Mouse (Mus musculus) kidney, embryonic 15.5 days (tissue): ENCODE results near the gene Slc22a4. TPM values are rescaled to one million over a fixed set of nuclear protein-coding genes. Genes with fewer than 3 reads are reported as not detected.
A peak's percentile ranks its signal among the peaks of the same experiment; 100 is the strongest.

Source experiments
- ATAC-seq: fragments of 200-750 bp; cut with Nextera tagmentation; replicated peaks from 2 replicates; pipeline ENCODE4 v1.8.0; 2017; ENCODE audit warnings: moderate TSS enrichment; ENCODE audit not compliant: low FRiP score
- H3K27ac ChIP-seq: fragments of 300-500 bp; sonication (generic); 2 replicates; pipeline ENCODE4 v1.5.1; 2015; ENCODE audit warnings: mild to moderate bottlenecking, inconsistent platforms
- H3K27me3 ChIP-seq: fragments of 300-500 bp; sonication (generic); 2 replicates; pipeline ENCODE4 v1.6.1; 2015; ENCODE audit warnings: inconsistent platforms
- H3K36me3 ChIP-seq: fragments of 300-500 bp; sonication (generic); 2 replicates; pipeline ENCODE4 v1.6.1; 2015; ENCODE audit warnings: inconsistent platforms
- H3K4me1 ChIP-seq: fragments of 300-500 bp; sonication (generic); 2 replicates; pipeline ENCODE4 v1.6.1; 2015; ENCODE audit warnings: inconsistent platforms
- H3K4me2 ChIP-seq: fragments of 300-500 bp; sonication (generic); 2 replicates; pipeline ENCODE4 v1.6.1; 2015; ENCODE audit warnings: moderate library complexity, mild to moderate bottlenecking, inconsistent platforms
- H3K4me3 ChIP-seq: fragments of 300-500 bp; sonication (generic); replicated peaks from 2 replicates; pipeline ENCODE4 v1.5.1; 2015; ENCODE audit warnings: mild to moderate bottlenecking, inconsistent platforms
- H3K9ac ChIP-seq: fragments of 300-500 bp; sonication (generic); 2 replicates; pipeline ENCODE4 v1.6.1; 2015; ENCODE audit warnings: mild to moderate bottlenecking, inconsistent platforms
- H3K9me3 ChIP-seq: fragments of 300-500 bp; sonication (generic); replicated peaks from 2 replicates; pipeline ENCODE4 v1.6.1; 2016; ENCODE audit warnings: inconsistent platforms
- WGBS: fragments of 180-500 bp; shearing (Covaris S2); methylation state at CpG from one replicate; pipeline ENCODE4 v1.1.7; 2015; ENCODE audit warnings: mixed read lengths; 5-methylcytosine and 5-hydroxymethylcytosine counted together
- polyA plus RNA-seq: library from polyadenylated mRNA; unstranded; fragments of >200 nt; fragmentation: Nextera tagmentation; extraction: Ambion mirVana; gene quantifications from 2 replicates; pipeline ENCODE4 v1.2.1, GENCODE M21; 2015

Gene Slc22a4
- polyA plus RNA-seq, result 1.4 and 1.9 TPM in 2 replicates

GRCm38 (mm10) chr11:54028044-54028951, at the start of gene Slc22a4:
Slc22a4 (minus strand) TSS chr11:54028090.
- 2% methylated on average over 61 of the region's 61 CpGs for WGBS
- H3K4me3 ChIP-seq, result peak within 1 kb of the TSS; percentile 56
- H3K9ac ChIP-seq, result peak within 1 kb of the TSS; percentile 62
- H3K27me3 ChIP-seq, result peaks cover 45% of the 10 kb centered on the region
- H3K4me1 ChIP-seq, result peaks cover 18% of the 10 kb centered on the region
- ATAC-seq, result peak; percentile 93
- no peaks in the 10 kb centered on the region for H3K36me3 ChIP-seq
- H3K4me2 ChIP-seq, result peak within 1 kb of the TSS; percentile 97
- H3K9me3 ChIP-seq, result no peaks in the 10 kb centered on the region
- H3K27ac ChIP-seq, result no peak within 1 kb of the TSS

GRCm38 (mm10) chr11:54076101-54076500, 48.2 kb upstream of the Slc22a4 start:
- no peaks in the 10 kb centered on the region for H3K36me3 ChIP-seq
- H3K27ac ChIP-seq, result no peak overlapping the region
- H3K9me3 ChIP-seq, result no peaks in the 10 kb centered on the region
- H3K4me1 ChIP-seq, result peaks cover 7% of the 10 kb centered on the region; the same call in 1 of the 2 replicates
- no peak overlapping the region for H3K9ac ChIP-seq
- H3K4me2 ChIP-seq, result no peak overlapping the region
- no peak overlapping the region for H3K4me3 ChIP-seq
- ATAC-seq, result no peak
- H3K27me3 ChIP-seq, result no peaks in the 10 kb centered on the region
- 83% methylated on average over 1 of the region's 1 CpGs for WGBS

GRCm38 (mm10) chr11:54075353-54075752, 47.5 kb upstream of the Slc22a4 start:
- WGBS, result 45% methylated on average over 6 of the region's 6 CpGs
- ATAC-seq, result peak; percentile 38; the same call in 1 of the 2 replicates

GRCm38 (mm10) chr11:54073291-54073690, 45.4 kb upstream of the Slc22a4 start:
- no peak for ATAC-seq
- H3K9ac ChIP-seq, result no peak overlapping the region
- no peaks in the 10 kb centered on the region; the same call in 1 of the 2 replicates for H3K27me3 ChIP-seq
- no peak overlapping the region for H3K4me3 ChIP-seq
- H3K4me1 ChIP-seq, result peaks cover 21% of the 10 kb centered on the region
- H3K36me3 ChIP-seq, result no peaks in the 10 kb centered on the region
- 50% methylated on average over 4 of the region's 4 CpGs for WGBS
- H3K4me2 ChIP-seq, result no peak overlapping the region
- H3K27ac ChIP-seq, result no peak overlapping the region
- no peaks in the 10 kb centered on the region for H3K9me3 ChIP-seq

More at GRCm38 (mm10) chr11:54075353-54075752, 47.5 kb upstream of the Slc22a4 start:
- peaks cover 7% of the 10 kb centered on the region; the same call in 1 of the 2 replicates for H3K4me1 ChIP-seq
- H3K4me3 ChIP-seq, result no peak overlapping the region
- no peaks in the 10 kb centered on the region for H3K27me3 ChIP-seq
- no peak overlapping the region for H3K9ac ChIP-seq
- H3K27ac ChIP-seq, result no peak overlapping the region
- H3K9me3 ChIP-seq, result no peaks in the 10 kb centered on the region
- no peaks in the 10 kb centered on the region for H3K36me3 ChIP-seq
- H3K4me2 ChIP-seq, result no peak overlapping the region

- no peak overlapping the region for H3K4me3 ChIP-seq
- H3K27me3 ChIP-seq, result no peaks in the 10 kb centered on the region; the same call in none of the 2 replicates
- no peaks in the 10 kb centered on the region for H3K9me3 ChIP-seq
- no peak overlapping the region for H3K9ac ChIP-seq
- no peak for ATAC-seq
- 93% methylated on average over 5 of the region's 5 CpGs for WGBS
- H3K4me2 ChIP-seq, result no peak overlapping the region
- no peaks in the 10 kb centered on the region for H3K36me3 ChIP-seq
- H3K4me1 ChIP-seq, result peaks cover 35% of the 10 kb centered on the region
- no peak overlapping the region for H3K27ac ChIP-seq
Measured at GRCm38 (mm10) chr11:54071726-54072445, 44.0 kb upstream of the Slc22a4 start.

- Histone ChIP-seq H3K4me1 (peaks cover 46% of the 10 kb centered on the region), H3K4me2 (peak within 1 kb of the TSS; percentile 92), H3K9me3 (no peaks in the 10 kb centered on the region), H3K4me3 (peak within 1 kb of the TSS; percentile 59), H3K27me3 (no peaks in the 10 kb centered on the region; the same call in none of the 2 replicates), H3K27ac (peak within 1 kb of the TSS; percentile 84), H3K9ac (peak within 1 kb of the TSS; percentile 63), H3K36me3 (no peaks in the 10 kb centered on the region)
- WGBS, result under 1% methylated on average over 61 of the region's 61 CpGs
- ATAC-seq, result peak; percentile 72
Measured at GRCm38 (mm10) chr11:54068520-54069371, 40.9 kb upstream of the Slc22a4 start, which contains the start of gene Pdlim4. Pdlim4 (minus strand) TSS chr11:54069014.

GRCm38 (mm10) chr11:54067996-54068519, 40.2 kb upstream of the Slc22a4 start:
- H3K27me3 ChIP-seq, result no peaks in the 10 kb centered on the region; the same call in none of the 2 replicates
- ATAC-seq, result peak; percentile 20; the same call in 1 of the 2 replicates
- peak overlapping the region; percentile 84 for H3K27ac ChIP-seq
- H3K36me3 ChIP-seq, result no peaks in the 10 kb centered on the region
- H3K4me3 ChIP-seq, result peak overlapping the region; percentile 59
- H3K9me3 ChIP-seq, result no peaks in the 10 kb centered on the region
- WGBS, result 10% methylated on average over 4 of the region's 4 CpGs
- peaks cover 50% of the 10 kb centered on the region for H3K4me1 ChIP-seq
- H3K9ac ChIP-seq, result peak overlapping the region; percentile 63
- peak overlapping the region; percentile 92 for H3K4me2 ChIP-seq

GRCm38 (mm10) chr11:54067318-54067995, 39.6 kb upstream of the Slc22a4 start:
- Histone ChIP-seq H3K9ac (peak overlapping the region; percentile 63), H3K27me3 (no peaks in the 10 kb centered on the region; the same call in none of the 2 replicates), H3K36me3 (no peaks in the 10 kb centered on the region), H3K4me3 (peak overlapping the region; percentile 59), H3K4me1 (peaks cover 54% of the 10 kb centered on the region), H3K9me3 (no peaks in the 10 kb centered on the region), H3K4me2 (peak overlapping the region; percentile 92), H3K27ac (peak overlapping the region; percentile 84)
- peak; percentile 17; the same call in 1 of the 2 replicates for ATAC-seq
- 25% methylated on average over 12 of the region's 12 CpGs for WGBS

- Histone ChIP-seq H3K4me2 (peak overlapping the region; percentile 92; the same call in 1 of the 2 replicates), H3K4me3 (no peak overlapping the region), H3K9me3 (no peaks in the 10 kb centered on the region), H3K36me3 (no peaks in the 10 kb centered on the region), H3K27me3 (no peaks in the 10 kb centered on the region; the same call in none of the 2 replicates), H3K27ac (no peak overlapping the region), H3K9ac (no peak overlapping the region), H3K4me1 (peaks cover 65% of the 10 kb centered on the region)
- 59% methylated on average over 5 of the region's 5 CpGs for WGBS
- ATAC-seq, result no peak
Measured at GRCm38 (mm10) chr11:54066400-54066799, 38.5 kb upstream of the Slc22a4 start.

- WGBS, result 78% methylated on average over 4 of the region's 4 CpGs
- H3K36me3 ChIP-seq, result no peaks in the 10 kb centered on the region
- H3K4me1 ChIP-seq, result peaks cover 68% of the 10 kb centered on the region
- no peaks in the 10 kb centered on the region; the same call in none of the 2 replicates for H3K27me3 ChIP-seq
- H3K9ac ChIP-seq, result no peak overlapping the region
- no peak overlapping the region for H3K4me2 ChIP-seq
- H3K27ac ChIP-seq, result no peak overlapping the region
- no peaks in the 10 kb centered on the region for H3K9me3 ChIP-seq
- no peak for ATAC-seq
- no peak overlapping the region for H3K4me3 ChIP-seq
Measured at GRCm38 (mm10) chr11:54065915-54066178, 38.0 kb upstream of the Slc22a4 start.
